Mouse (Mus musculus) limb, embryonic 10.5 days (tissue): Measurements from ENCODE around the gene Katnal1. TPM values are rescaled to one million over a fixed set of nuclear protein-coding genes. Genes with fewer than 3 reads are reported as not detected.

ENCODE experiments used
- DNase-seq: peaks from one replicate; pipeline ENCODE4 v3.0.0-alpha.2; 2017; ENCODE audit warnings: low spot score
- H3K27ac ChIP-seq: fragments of 300-500 bp; sonication (generic); 2 replicates; pipeline ENCODE4 v1.5.1; 2016; ENCODE audit warnings: mild to moderate bottlenecking
- H3K27me3 ChIP-seq: fragments of 300-500 bp; sonication (generic); 2 replicates; pipeline ENCODE4 v1.6.1; 2016; ENCODE audit warnings: low read depth, mild to moderate bottlenecking; ENCODE audit not compliant: poor library complexity, severe bottlenecking
- H3K36me3 ChIP-seq: fragments of 300-500 bp; sonication (generic); 2 replicates; pipeline ENCODE4 v1.6.1; 2016; ENCODE audit warnings: mild to moderate bottlenecking, moderate library complexity
- H3K4me1 ChIP-seq: fragments of 300-500 bp; sonication (generic); 2 replicates; pipeline ENCODE4 v1.6.1; 2016
- H3K4me3 ChIP-seq: fragments of 300-500 bp; sonication (generic); 2 replicates; pipeline ENCODE4 v1.5.1; 2016; ENCODE audit warnings: mild to moderate bottlenecking, moderate library complexity
- H3K9me3 ChIP-seq: fragments of 300-500 bp; sonication (generic); replicated peaks from 2 replicates; pipeline ENCODE4 v1.6.1; 2016; ENCODE audit warnings: mild to moderate bottlenecking
- WGBS: fragments of 180-500 bp; shearing (Covaris S2); methylation state at CpG from one replicate; pipeline ENCODE4 v1.1.7; 2016; 5-methylcytosine and 5-hydroxymethylcytosine counted together
- polyA plus RNA-seq: library from polyadenylated mRNA; unstranded; fragments of >200 nt; fragmentation: Nextera tagmentation; extraction: Ambion mirVana; gene quantifications from 2 replicates; pipeline ENCODE4 v1.2.1, GENCODE M21; 2016

Katnal1 gene
- polyA plus RNA-seq = 15.4 and 19.3 TPM in 2 replicates

DNA sequence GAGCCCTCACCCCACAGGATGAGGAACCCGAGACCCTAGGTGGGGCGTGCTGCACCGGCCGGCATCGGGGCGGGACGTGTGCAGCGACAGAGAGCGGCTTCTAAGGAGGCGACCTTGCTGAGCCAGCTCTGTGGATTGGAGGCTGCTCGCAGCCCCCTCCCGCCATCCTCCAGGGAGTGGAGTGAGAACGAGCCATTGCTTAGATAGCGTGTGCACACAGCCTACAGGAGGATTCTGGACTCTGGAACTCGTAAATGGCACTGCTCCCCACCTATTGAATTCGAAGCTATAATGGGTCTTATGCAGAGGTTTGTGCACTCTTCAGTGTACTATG lies at the start of gene Katnal1:
Gene Katnal1 (minus strand): TSS at position 205 of the 334 bp plus-strand sequence.
- H3K36me3 ChIP-seq = peaks cover 22% of the 10 kb centered on the region
- H3K27ac ChIP-seq = peak within 1 kb of the TSS; percentile 99
- 2% methylated on average over 16 of the region's 16 CpGs for WGBS
- DNase-seq = no peak
- H3K4me1 ChIP-seq = peaks cover 34% of the 10 kb centered on the region
- H3K9me3 ChIP-seq = no peaks in the 10 kb centered on the region
- H3K27me3 ChIP-seq = no peaks in the 10 kb centered on the region
- peak within 1 kb of the TSS; percentile 76 for H3K4me3 ChIP-seq

DNA sequence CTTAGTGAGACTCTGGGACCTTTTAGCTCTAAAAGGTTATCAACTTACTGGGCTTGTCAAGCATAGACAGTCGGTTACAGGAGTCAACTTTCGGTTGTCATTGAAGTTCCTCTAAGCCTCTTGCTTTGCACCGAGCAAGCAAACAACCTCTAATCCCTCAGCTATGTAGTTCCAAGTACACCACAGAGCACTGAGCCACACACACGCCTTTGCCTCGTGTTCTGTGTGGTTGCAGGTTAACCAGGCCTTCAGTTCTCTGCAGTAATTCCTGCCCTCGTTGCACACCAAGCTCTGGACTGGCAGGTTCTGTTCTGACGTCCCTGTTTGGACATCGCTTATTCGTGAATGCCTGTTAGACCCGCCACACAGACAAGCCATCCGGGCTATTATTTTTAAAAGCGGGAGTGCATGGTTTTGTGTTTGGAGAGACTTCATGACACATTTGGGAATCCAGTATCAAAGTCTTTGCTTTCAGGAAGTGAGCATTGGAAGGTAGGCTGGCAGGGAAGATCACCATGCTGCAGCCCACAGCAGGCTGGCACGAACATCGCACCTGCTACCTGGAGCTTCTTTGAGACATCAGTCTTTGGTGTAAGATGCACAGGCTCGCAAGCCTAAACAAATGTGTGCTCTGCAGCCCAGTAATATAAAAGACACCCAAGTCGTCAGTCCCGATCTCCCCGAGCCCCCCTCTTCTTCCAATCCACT lies 49.5 kb upstream of the Katnal1 start:
- no peak for DNase-seq
- WGBS = 68% methylated on average over 18 of the region's 18 CpGs
- no peaks in the 10 kb centered on the region for H3K9me3 ChIP-seq
- peak overlapping the region; percentile 69 for H3K27ac ChIP-seq
- no peaks in the 10 kb centered on the region for H3K27me3 ChIP-seq
- no peak overlapping the region for H3K4me3 ChIP-seq
- peaks cover 41% of the 10 kb centered on the region for H3K4me1 ChIP-seq
- peaks cover 5% of the 10 kb centered on the region; the same call in 1 of the 2 replicates for H3K36me3 ChIP-seq

DNA sequence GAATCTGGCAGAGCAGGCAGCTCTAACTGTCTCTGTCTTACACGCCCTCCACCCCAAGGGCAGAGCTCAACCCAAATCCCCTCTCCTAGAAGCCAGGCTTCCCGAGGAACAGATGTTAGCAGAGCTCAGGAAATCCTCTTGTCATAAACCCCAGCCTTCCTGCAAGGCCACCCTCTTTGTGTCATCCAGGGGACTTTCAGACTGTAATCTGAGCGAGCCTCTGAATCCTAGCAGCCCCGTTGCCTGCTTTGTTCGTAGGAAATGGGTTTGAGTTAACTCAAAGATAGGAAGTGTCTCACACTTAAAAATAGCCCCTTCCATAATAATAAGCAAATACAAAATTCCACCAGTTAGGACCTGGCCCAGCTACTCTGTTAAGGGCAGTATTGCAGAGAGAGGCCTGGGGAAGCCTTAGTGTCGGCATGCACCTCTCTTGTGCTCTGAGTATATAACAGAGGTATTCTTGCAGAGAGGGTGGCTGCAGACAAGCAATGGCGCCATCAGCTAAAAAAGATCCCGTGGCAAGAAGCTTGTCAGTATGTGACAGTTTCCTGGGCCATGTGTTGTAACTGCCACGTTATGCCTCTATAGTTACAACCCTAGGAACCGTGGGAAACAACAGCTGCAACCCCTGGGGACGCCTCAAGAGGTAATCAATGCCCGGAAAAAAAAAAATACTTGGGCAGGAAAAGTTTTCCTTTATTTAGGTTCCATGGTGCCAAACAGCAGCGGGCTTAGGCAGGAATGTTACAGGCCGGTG lies 48.8 kb upstream of the Katnal1 start:
- H3K27ac ChIP-seq = peak overlapping the region; percentile 69
- H3K9me3 ChIP-seq = no peaks in the 10 kb centered on the region
- no peak for DNase-seq
- no peak overlapping the region for H3K4me3 ChIP-seq
- no peaks in the 10 kb centered on the region for H3K27me3 ChIP-seq
- 25% methylated on average over 14 of the region's 14 CpGs for WGBS
- peaks cover 45% of the 10 kb centered on the region for H3K4me1 ChIP-seq
- H3K36me3 ChIP-seq = peaks cover 5% of the 10 kb centered on the region; the same call in 1 of the 2 replicates

DNA sequence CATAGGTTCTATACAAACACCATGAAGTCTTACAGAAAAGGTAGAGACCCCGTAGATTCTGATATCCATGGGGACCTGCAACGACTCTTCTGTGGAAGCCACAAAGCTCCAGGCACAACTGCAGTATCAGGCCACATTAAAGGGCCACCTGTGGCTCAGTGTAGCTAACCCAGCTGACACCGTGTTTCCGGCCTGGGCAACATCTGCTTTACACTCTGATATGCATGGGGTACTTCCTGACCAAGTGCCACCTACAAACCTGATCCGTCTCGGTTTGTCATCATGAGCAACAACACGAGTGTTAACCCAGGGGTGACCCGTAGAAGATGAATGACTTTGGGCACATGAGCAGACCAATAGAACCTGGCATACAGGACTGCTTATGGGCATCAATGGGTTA lies 47.8 kb upstream of the Katnal1 start:
- H3K36me3 ChIP-seq = no peaks in the 10 kb centered on the region
- no peaks in the 10 kb centered on the region for H3K27me3 ChIP-seq
- peaks cover 47% of the 10 kb centered on the region for H3K4me1 ChIP-seq
- no peak overlapping the region for H3K4me3 ChIP-seq
- WGBS = 73% methylated on average over 8 of the region's 8 CpGs
- no peak for DNase-seq
- peak overlapping the region; percentile 69; the same call in 1 of the 2 replicates for H3K27ac ChIP-seq
- H3K9me3 ChIP-seq = no peaks in the 10 kb centered on the region

GRCm38 (mm10) chr5:148975035-148975434 lies 45.9 kb upstream of the Katnal1 start:
- no peak overlapping the region for H3K27ac ChIP-seq
- DNase-seq = no peak
- 94% methylated on average over 12 of the region's 12 CpGs for WGBS
- no peaks in the 10 kb centered on the region for H3K36me3 ChIP-seq
- H3K27me3 ChIP-seq = no peaks in the 10 kb centered on the region
- peaks cover 49% of the 10 kb centered on the region for H3K4me1 ChIP-seq
- H3K4me3 ChIP-seq = no peak overlapping the region
- no peaks in the 10 kb centered on the region for H3K9me3 ChIP-seq

DNA sequence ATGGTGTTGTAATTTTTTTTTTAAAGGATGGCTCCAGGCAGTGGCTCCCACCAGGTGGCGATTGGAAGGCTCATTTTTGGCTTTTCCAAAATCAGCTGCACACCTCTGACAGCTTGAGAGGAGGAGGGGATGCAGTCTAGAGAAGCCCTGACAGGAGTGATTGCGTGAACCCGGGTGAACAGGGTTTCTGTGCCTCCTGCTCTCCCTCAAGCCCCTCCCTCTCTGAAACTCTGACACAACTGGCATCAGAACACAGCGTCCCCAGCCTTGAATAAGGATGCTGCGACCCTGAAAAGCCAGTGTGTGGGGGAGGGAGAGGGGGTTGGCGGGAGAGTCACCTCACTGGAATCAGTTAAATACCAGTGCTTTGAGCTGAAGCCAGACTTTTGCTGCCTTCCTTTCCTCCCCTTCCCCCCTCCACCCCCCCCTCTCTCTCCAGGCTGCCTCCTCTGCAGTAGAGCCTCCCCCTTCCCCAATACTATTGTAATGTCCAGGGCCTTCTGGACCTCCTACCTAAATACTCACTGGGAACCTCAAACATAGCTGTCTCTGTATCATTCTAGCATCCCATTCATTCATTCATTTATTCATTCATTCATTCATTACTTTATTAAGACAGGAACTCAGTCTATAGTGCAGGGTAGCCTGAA lies 44.0 kb upstream of the Katnal1 start:
- DNase-seq = no peak
- H3K4me3 ChIP-seq = 0 out of 2 replicates have a peak overlapping the region, but pooled peaks have one; percentile 2
- H3K27ac ChIP-seq = peak overlapping the region; percentile 42; the same call in 1 of the 2 replicates
- peaks cover 47% of the 10 kb centered on the region for H3K4me1 ChIP-seq
- H3K27me3 ChIP-seq = no peaks in the 10 kb centered on the region
- H3K36me3 ChIP-seq = no peaks in the 10 kb centered on the region
- 5% methylated on average over 6 of the region's 6 CpGs for WGBS
- H3K9me3 ChIP-seq = no peaks in the 10 kb centered on the region

DNA sequence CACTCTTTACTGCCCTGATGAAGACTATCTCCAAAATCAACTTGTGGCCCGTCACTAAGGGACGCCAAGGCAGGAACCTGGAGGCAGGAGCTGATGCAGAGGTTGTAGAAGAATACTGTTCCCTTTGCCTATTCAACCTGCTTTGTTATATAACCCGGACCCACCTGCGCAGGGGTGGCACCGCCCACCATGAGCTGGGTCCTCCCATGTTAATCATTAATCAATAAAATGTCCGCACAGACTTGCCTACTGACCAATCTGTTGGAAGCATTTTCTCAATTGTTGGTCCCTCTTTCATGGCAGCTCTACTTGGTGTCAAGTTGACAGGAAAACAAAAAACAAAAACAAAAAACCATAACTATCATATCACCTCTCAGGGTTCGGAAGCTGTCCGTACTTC lies 43.0 kb upstream of the Katnal1 start:
- WGBS = 91% methylated on average over 8 of the region's 8 CpGs
- Histone ChIP-seq H3K27ac (no peak overlapping the region), H3K4me1 (peaks cover 43% of the 10 kb centered on the region), H3K9me3 (no peaks in the 10 kb centered on the region), H3K36me3 (no peaks in the 10 kb centered on the region), H3K27me3 (no peaks in the 10 kb centered on the region), H3K4me3 (no peak overlapping the region)
- no peak for DNase-seq

- peaks cover 52% of the 10 kb centered on the region for H3K4me1 ChIP-seq
- 59% methylated on average over 9 of the region's 9 CpGs for WGBS
- H3K27me3 ChIP-seq = no peaks in the 10 kb centered on the region
- H3K9me3 ChIP-seq = no peaks in the 10 kb centered on the region
- peak; percentile 49 for DNase-seq
- H3K4me3 ChIP-seq = no peak overlapping the region
- no peaks in the 10 kb centered on the region for H3K36me3 ChIP-seq
- peak overlapping the region; percentile 38 for H3K27ac ChIP-seq
These were observed 40.5 kb upstream of the Katnal1 start for GRCm38 (mm10) chr5:148969648-148970047.

GRCm38 (mm10) chr5:148968958-148969576 lies 39.9 kb upstream of the Katnal1 start:
- peak overlapping the region; percentile 38 for H3K27ac ChIP-seq
- DNase-seq = no peak
- H3K27me3 ChIP-seq = no peaks in the 10 kb centered on the region
- no peaks in the 10 kb centered on the region for H3K36me3 ChIP-seq
- H3K9me3 ChIP-seq = no peaks in the 10 kb centered on the region
- H3K4me3 ChIP-seq = no peak overlapping the region
- WGBS = 45% methylated on average over 7 of the region's 7 CpGs
- H3K4me1 ChIP-seq = peaks cover 52% of the 10 kb centered on the region

- Histone ChIP-seq H3K9me3 (no peaks in the 10 kb centered on the region), H3K4me1 (peaks cover 48% of the 10 kb centered on the region), H3K27ac (no peak overlapping the region), H3K4me3 (no peak overlapping the region), H3K27me3 (no peaks in the 10 kb centered on the region), H3K36me3 (no peaks in the 10 kb centered on the region)
- 74% methylated on average over 5 of the region's 5 CpGs for WGBS
- DNase-seq = no peak
These were observed 39.1 kb upstream of the Katnal1 start for GRCm38 (mm10) chr5:148968179-148968578.

DNA sequence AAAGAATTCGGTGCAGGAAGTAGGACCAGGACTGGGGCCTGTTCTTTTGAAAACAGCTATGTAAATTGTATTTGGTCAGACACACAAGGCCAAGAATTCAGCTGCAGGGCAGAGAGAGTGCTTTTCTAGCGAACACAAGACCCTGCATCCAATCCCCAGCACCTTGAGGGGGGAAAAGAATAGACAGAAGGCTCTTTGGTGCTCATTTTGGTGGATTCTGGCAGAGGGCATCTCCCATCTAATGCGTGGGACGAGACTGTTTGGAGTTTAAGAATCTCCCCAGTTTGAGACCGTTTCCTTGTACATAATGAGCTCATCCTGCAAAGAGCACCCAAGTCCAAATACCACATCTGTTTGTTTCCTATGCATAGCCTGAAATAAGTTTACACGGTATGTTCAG lies 37.3 kb upstream of the Katnal1 start:
- no peaks in the 10 kb centered on the region for H3K36me3 ChIP-seq
- no peak for DNase-seq
- H3K27ac ChIP-seq = peak overlapping the region; percentile 74
- H3K9me3 ChIP-seq = no peaks in the 10 kb centered on the region
- H3K4me3 ChIP-seq = no peak overlapping the region
- no peaks in the 10 kb centered on the region for H3K27me3 ChIP-seq
- WGBS = 77% methylated on average over 6 of the region's 6 CpGs
- H3K4me1 ChIP-seq = peaks cover 40% of the 10 kb centered on the region

GRCm38 (mm10) chr5:148965691-148966333 lies 36.7 kb upstream of the Katnal1 start:
- peak overlapping the region; percentile 74 for H3K27ac ChIP-seq
- H3K27me3 ChIP-seq = no peaks in the 10 kb centered on the region
- H3K4me1 ChIP-seq = peaks cover 40% of the 10 kb centered on the region
- H3K36me3 ChIP-seq = no peaks in the 10 kb centered on the region
- H3K9me3 ChIP-seq = no peaks in the 10 kb centered on the region
- no peak overlapping the region for H3K4me3 ChIP-seq
- 33% methylated on average over 13 of the region's 13 CpGs for WGBS
- DNase-seq = no peak
